8 mouse cellular contexts compared by ENCODE assay signal in genomic region chr9:111312442-111313141, GRCm38 (mm10). TPM values are rescaled to one million over a fixed set of nuclear protein-coding genes. Genes with fewer than 3 reads are reported as not detected.
DNase-seq lines count a peak whose midpoint lies in the region; ATAC-seq lines count a peak whose summit lies in the region.

No protein-coding gene starts in this region.

- no peaks in the 10 kb centered on the region for H3K36me3 ChIP-seq in forebrain, embryonic 13.5 days (ENCODE audit: poor library complexity, severe bottlenecking)
- no peaks in the 10 kb centered on the region for H3K36me3 ChIP-seq in limb, embryonic 13.5 days

- no peak overlapping the region for H3K27ac ChIP-seq in forebrain, embryonic 13.5 days
- H3K27ac ChIP-seq in limb, embryonic 13.5 days: no peak overlapping the region

- peak; percentile 9 for DNase-seq in kidney, postnatal 10 days
- no peak for DNase-seq in kidney, postnatal 36 days
- peak; percentile 55 for DNase-seq in brain, adult 2 months (ENCODE audit: low read depth, low spot score)
- DNase-seq in right cerebral cortex, postnatal 4 days: peak; percentile 18
- DNase-seq in layer of hippocampus, adult 9-10 months (ENCODE audit: low spot score): no peak
- no peak for DNase-seq in urinary bladder, postnatal 25 days (ENCODE audit: low spot score)

- peak overlapping the region; percentile 54 for H3K4me3 ChIP-seq in forebrain, embryonic 13.5 days
- H3K4me3 ChIP-seq in limb, embryonic 13.5 days: peak overlapping the region; percentile 54

- WGBS in forebrain, embryonic 13.5 days: under 1% methylated on average over 27 of the region's 59 CpGs
- WGBS in limb, embryonic 13.5 days: under 1% methylated on average over 49 of the region's 59 CpGs

- H3K4me1 ChIP-seq in forebrain, embryonic 13.5 days: peaks cover 16% of the 10 kb centered on the region
- peaks cover 17% of the 10 kb centered on the region; the same call in 1 of the 2 replicates for H3K4me1 ChIP-seq in limb, embryonic 13.5 days

- ATAC-seq in forebrain, embryonic 13.5 days: peak; percentile 68
- peak; percentile 44 for ATAC-seq in limb, embryonic 13.5 days (ENCODE audit: low FRiP score, low read depth)

- H3K9me3 ChIP-seq in forebrain, embryonic 13.5 days (replicated peaks): no peaks in the 10 kb centered on the region
- H3K9me3 ChIP-seq in limb, embryonic 13.5 days: peaks cover 14% of the 10 kb centered on the region

- peak overlapping the region; percentile 89 for H3K4me2 ChIP-seq in forebrain, embryonic 13.5 days
- peak overlapping the region; percentile 90 for H3K4me2 ChIP-seq in limb, embryonic 13.5 days (replicated peaks)

- peaks cover 70% of the 10 kb centered on the region for H3K27me3 ChIP-seq in forebrain, embryonic 13.5 days
- peaks cover 66% of the 10 kb centered on the region for H3K27me3 ChIP-seq in limb, embryonic 13.5 days

- peak overlapping the region; percentile 60 for H3K9ac ChIP-seq in forebrain, embryonic 13.5 days
- H3K9ac ChIP-seq in limb, embryonic 13.5 days: peak overlapping the region; percentile 61

RNA-seq across cellular contexts. Expression of gene Trank1, which starts 1.1 kb away (rescaled TPM):
- 3.4 and 5.4 TPM in 2 replicates for polyA plus RNA-seq in forebrain, embryonic 13.5 days (2015; fragmentation: Nextera tagmentation; extraction: Ambion mirVana)
- 0.32 and 0.34 TPM in 2 replicates for polyA plus RNA-seq in limb, embryonic 13.5 days (2015; fragmentation: Nextera tagmentation; extraction: Ambion mirVana)

RNA-seq across cellular contexts. Expression of gene Epm2aip1, which starts 40.9 kb away (rescaled TPM):
- 34.0 and 40.4 TPM in 2 replicates for polyA plus RNA-seq in forebrain, embryonic 13.5 days (2015; fragmentation: Nextera tagmentation; extraction: Ambion mirVana)
- 32.4 and 39.3 TPM in 2 replicates for polyA plus RNA-seq in limb, embryonic 13.5 days (2015; fragmentation: Nextera tagmentation; extraction: Ambion mirVana)

RNA-seq across cellular contexts. Expression of gene Mlh1, which starts 41.0 kb away (rescaled TPM):
- polyA plus RNA-seq in forebrain, embryonic 13.5 days (2015; fragmentation: Nextera tagmentation; extraction: Ambion mirVana): 35.1 and 41.0 TPM in 2 replicates
- polyA plus RNA-seq in limb, embryonic 13.5 days (2015; fragmentation: Nextera tagmentation; extraction: Ambion mirVana): 35.8 and 40.0 TPM in 2 replicates

Comparison
In these comparisons a context has a peak if more than half of its experiments do, and no peak if none do; other contexts are left out.
1. DNase-seq: peak in kidney, postnatal 10 days (single experiment), brain, adult 2 months (single experiment) and right cerebral cortex, postnatal 4 days (single experiment); none in kidney, postnatal 36 days (0 of 2), layer of hippocampus, adult 9-10 months (single experiment) and urinary bladder, postnatal 25 days (single experiment).